22 mouse cellular contexts compared by ENCODE assay signal in genomic region chr13:49617021-49617420, GRCm38 (mm10). TPM values are rescaled to one million over a fixed set of nuclear protein-coding genes. Genes with fewer than 3 reads are reported as not detected.
DNase-seq lines count a peak whose midpoint lies in the region; ATAC-seq and TF ChIP-seq lines count a peak whose summit lies in the region.
"Had no signal": no experiment of that assay in that cellular context is flagged by ENCODE, and none has a peak within 500 bp of the region (broad histone marks: within the 10 kb centered on the region; RNA-seq: fewer than 3 reads in every experiment).

No protein-coding gene starts in this region.

- H3K36me3 ChIP-seq in liver, embryonic 14.5 days (replicated peaks; ENCODE audit: control insufficient read depth, insufficient read depth, low read depth), result no peaks in the 10 kb centered on the region
- no peaks in the 10 kb centered on the region for H3K36me3 ChIP-seq in heart, embryonic 10.5 days
- H3K36me3 ChIP-seq: embryonic facial prominence, embryonic 12.5 days; forebrain, embryonic 10.5 days had no signal

- peak overlapping the region; percentile 45 for H3K4me2 ChIP-seq in liver, embryonic 14.5 days (ENCODE audit: low read depth)
- H3K4me2 ChIP-seq: embryonic facial prominence, embryonic 12.5 days; heart, embryonic 13.5 days; hindbrain, embryonic 14.5 days had no signal

- WGBS in liver, embryonic 14.5 days (ENCODE audit: insufficient replicate concordance), result 22% methylated on average over 3 of the region's 3 CpGs
- WGBS in heart, embryonic 10.5 days, result 81% methylated on average over 3 of the region's 3 CpGs

- peaks cover 14 to 22% of the 10 kb centered on the region in 2 experiments for H3K4me1 ChIP-seq in liver, embryonic 14.5 days (replicated peaks; ENCODE audit: control insufficient read depth in 2 of 2, insufficient read depth in 2 of 2, low read length in 1 of 2)
- H3K4me1 ChIP-seq in heart, embryonic 10.5 days, result no peaks in the 10 kb centered on the region
- H3K4me1 ChIP-seq: embryonic facial prominence, embryonic 12.5 days; forebrain, embryonic 10.5 days had no signal

- TF ChIP-seq CTCF in liver, embryonic 14.5 days (IDR thresholded peaks at IDR 0.05; ENCODE audit: low read depth), result no peak

- peak overlapping the region; percentile 38 for H3K9ac ChIP-seq in liver, embryonic 14.5 days (replicated peaks)
- H3K9ac ChIP-seq: embryonic facial prominence, embryonic 12.5 days; heart, embryonic 13.5 days; hindbrain, embryonic 14.5 days had no signal

- peak; percentile 75; the same call in 1 of the 2 replicates for ATAC-seq in liver, embryonic 14.5 days (ENCODE audit: insufficient read depth)
- ATAC-seq in megakaryocyte progenitor cell, adult 5-6 weeks (replicated peaks; ENCODE audit: poor library complexity), result peak; percentile 69
- ATAC-seq: forebrain, embryonic 14.5 days had no signal

- no peak overlapping the region for H3K4me3 ChIP-seq in liver, embryonic 14.5 days (ENCODE audit: insufficient read depth in 1 of 2, low read depth in 2 of 2, low read length in 2 of 2)
- H3K4me3 ChIP-seq in heart, embryonic 10.5 days, result no peak overlapping the region
- H3K4me3 ChIP-seq: embryonic facial prominence, embryonic 12.5 days; forebrain, embryonic 10.5 days; gastrocnemius, adult 2 months; heart, embryonic 13.5 days had no signal

- peak; percentile 67 for TF ChIP-seq EP300 in liver, embryonic 14.5 days (IDR thresholded peaks at IDR 0.05; ENCODE audit: low read depth)

- peak overlapping the region; percentile 46 for H3K27ac ChIP-seq in liver, embryonic 14.5 days
- no peak overlapping the region for H3K27ac ChIP-seq in heart, embryonic 10.5 days
- H3K27ac ChIP-seq: embryonic facial prominence, embryonic 12.5 days; forebrain, embryonic 10.5 days; gastrocnemius, adult 2 months; heart, embryonic 13.5 days; hindbrain, embryonic 14.5 days had no signal

- H3K9me3 ChIP-seq in liver, embryonic 14.5 days (ENCODE audit: control insufficient read depth, low read length), result no peaks in the 10 kb centered on the region
- H3K9me3 ChIP-seq in heart, embryonic 10.5 days, result no peaks in the 10 kb centered on the region
- H3K9me3 ChIP-seq: embryonic facial prominence, embryonic 12.5 days; forebrain, embryonic 10.5 days; heart, embryonic 13.5 days had no signal

- no peaks in the 10 kb centered on the region for H3K27me3 ChIP-seq in liver, embryonic 14.5 days (ENCODE audit: control insufficient read depth, insufficient read depth, low read length)
- H3K27me3 ChIP-seq in heart, embryonic 10.5 days (ENCODE audit: insufficient read depth, poor library complexity, severe bottlenecking), result no peaks in the 10 kb centered on the region
- H3K27me3 ChIP-seq: embryonic facial prominence, embryonic 12.5 days; heart, embryonic 13.5 days had no signal

- peak; percentile 52 for DNase-seq in c-Kit-positive CD71-positive TER-119-positive erythroid progenitor cells, embryonic 14.5 days (ENCODE audit: low spot score)
- DNase-seq in liver, result peak; percentile 19
- peak in 2 of 3 experiments; percentile 33 to 45 for DNase-seq in liver, embryonic 14.5 days (ENCODE audit: low read depth in 3 of 3, low spot score in 3 of 3)
- no peak for DNase-seq in kidney, postnatal 10 days
- no peak for DNase-seq in embryo, embryonic 10 days (ENCODE audit: low spot score)
- no peak for DNase-seq in embryo, embryonic 11 days
- DNase-seq in heart, embryonic 10.5 days (ENCODE audit: low spot score), result no peak
- DNase-seq: adrenal gland, postnatal 10 days; cerebellum, adult 18-20 months; cerebellum, adult 9-11 months; cerebellum, postnatal 36 days; gastrocnemius, adult 2 months; gastrocnemius, postnatal 25 days; heart, postnatal 4 days had no signal

RNA-seq across cellular contexts. Expression of gene Ogn, which starts 9.2 kb away (rescaled TPM):
- polyA plus RNA-seq in liver, embryonic 14.5 days (2012; rRNA removed), result 0.35 and 0.49 TPM in 2 replicates
- polyA plus RNA-seq in liver, embryonic 14.5 days (2014; fragmentation: Nextera tagmentation; extraction: Ambion mirVana), result 1.1 and 1.5 TPM in 2 replicates
- total RNA-seq in megakaryocyte progenitor cell, adult 5-6 weeks (2015), result not detected in 2 replicates
- 0.27 TPM in 1 of 2 replicates, not detected in the other for total RNA-seq in megakaryocyte progenitor cell, adult 5-6 weeks (2017)
- 1.3 and 2.1 TPM in 2 replicates for polyA plus RNA-seq in heart, embryonic 10.5 days (2016; fragmentation: Nextera tagmentation; extraction: Ambion mirVana)
- total RNA-seq: granulocyte monocyte progenitor cell, adult 5-6 weeks had no signal

RNA-seq across cellular contexts. Expression of gene Omd, which starts 34.8 kb away (rescaled TPM):
- not detected in 2 replicates for polyA plus RNA-seq in liver, embryonic 14.5 days (2012; rRNA removed)
- polyA plus RNA-seq in liver, embryonic 14.5 days (2014; fragmentation: Nextera tagmentation; extraction: Ambion mirVana), result 0.18 TPM in 2 replicates
- total RNA-seq in megakaryocyte progenitor cell, adult 5-6 weeks (2015), result not detected in 2 replicates
- 0.04 TPM in 1 of 2 replicates, not detected in the other for total RNA-seq in megakaryocyte progenitor cell, adult 5-6 weeks (2017)
- 0.65 and 1.0 TPM in 2 replicates for polyA plus RNA-seq in heart, embryonic 10.5 days (2016; fragmentation: Nextera tagmentation; extraction: Ambion mirVana)
- total RNA-seq: ES-E14; granulocyte monocyte progenitor cell, adult 5-6 weeks had no signal

RNA-seq across cellular contexts. Expression of gene Cenpp, which starts 35.6 kb away (rescaled TPM):
- polyA plus RNA-seq in liver, embryonic 14.5 days (2012; rRNA removed), result 6.0 and 9.9 TPM in 2 replicates
- 30.4 and 33.0 TPM in 2 replicates for polyA plus RNA-seq in liver, embryonic 14.5 days (2014; fragmentation: Nextera tagmentation; extraction: Ambion mirVana)
- 37.1 and 38.1 TPM in 2 replicates for total RNA-seq in megakaryocyte progenitor cell, adult 5-6 weeks (2015)
- total RNA-seq in megakaryocyte progenitor cell, adult 5-6 weeks (2017), result 47.6 and 53.9 TPM in 2 replicates
- polyA plus RNA-seq in heart, embryonic 10.5 days (2016; fragmentation: Nextera tagmentation; extraction: Ambion mirVana), result 25.3 and 27.7 TPM in 2 replicates

RNA-seq across cellular contexts. Expression of gene Nol8, which starts 35.9 kb away (rescaled TPM):
- polyA plus RNA-seq in liver, embryonic 14.5 days (2012; rRNA removed), result 2.9 and 5.4 TPM in 2 replicates
- polyA plus RNA-seq in liver, embryonic 14.5 days (2014; fragmentation: Nextera tagmentation; extraction: Ambion mirVana), result 7.8 and 8.3 TPM in 2 replicates
- 52.3 and 61.5 TPM in 2 replicates for total RNA-seq in megakaryocyte progenitor cell, adult 5-6 weeks (2015)
- total RNA-seq in megakaryocyte progenitor cell, adult 5-6 weeks (2017), result 39.9 and 60.8 TPM in 2 replicates
- 15.7 and 16.9 TPM in 2 replicates for polyA plus RNA-seq in heart, embryonic 10.5 days (2016; fragmentation: Nextera tagmentation; extraction: Ambion mirVana)

Comparison
In these comparisons a context has a peak if more than half of its experiments do, and no peak if none do; other contexts are left out.
1. DNase-seq: peak in c-Kit-positive CD71-positive TER-119-positive erythroid progenitor cells, embryonic 14.5 days (single experiment), liver (single experiment) and liver, embryonic 14.5 days (2 of 3); none in kidney, postnatal 10 days (single experiment), embryo, embryonic 10 days (single experiment), embryo, embryonic 11 days (single experiment) and heart, embryonic 10.5 days (single experiment).